Comparison of ENCODE assay signal across 7 mouse cellular contexts in genomic region chr1:59482331-59482695, GRCm38 (mm10). TPM values are rescaled to one million over a fixed set of nuclear protein-coding genes. Genes with fewer than 3 reads are reported as not detected.
DNase-seq lines count a peak whose midpoint lies in the region; ATAC-seq and TF ChIP-seq lines count a peak whose summit lies in the region.

Gene Fzd7 (plus strand): TSS chr1:59482424.

- peak within 1 kb of the TSS; percentile 77 for H3K9ac ChIP-seq in neural tube, embryonic 11.5 days (ENCODE audit: low read length)
- peak within 1 kb of the TSS; percentile 95 for H3K9ac ChIP-seq in limb, embryonic 11.5 days (ENCODE audit: low read length)
- H3K9ac ChIP-seq in neural tube, embryonic 12.5 days: peak within 1 kb of the TSS; percentile 87

- H3K4me3 ChIP-seq in neural tube, embryonic 11.5 days (ENCODE audit: low read depth, low read length): peak within 1 kb of the TSS; percentile 80
- H3K4me3 ChIP-seq in bone marrow, adult 2 months (replicated peaks; ENCODE audit: control insufficient read depth, low read depth, low read length): peak within 1 kb of the TSS; percentile 81
- H3K4me3 ChIP-seq in limb, embryonic 11.5 days (ENCODE audit: low read depth, low read length): peak within 1 kb of the TSS; percentile 72
- H3K4me3 ChIP-seq in neural tube, embryonic 12.5 days: peak within 1 kb of the TSS; percentile 65

- TF ChIP-seq CTCF in bone marrow, adult 2 months (IDR thresholded peaks at IDR 0.05; ENCODE audit: control insufficient read depth, insufficient read depth, low read length): no peak

- peak; percentile 15; the same call in 1 of the 2 replicates for ATAC-seq in neural tube, embryonic 11.5 days (ENCODE audit: insufficient read depth, low FRiP score, low TSS enrichment)
- ATAC-seq in limb, embryonic 11.5 days (ENCODE audit: insufficient number of reproducible peaks, low FRiP score, low TSS enrichment, low read depth): peak; percentile 16
- peak; percentile 30 for ATAC-seq in neural tube, embryonic 12.5 days (ENCODE audit: low FRiP score, low read depth)

- peak within 1 kb of the TSS; percentile 84 for H3K27ac ChIP-seq in neural tube, embryonic 11.5 days (ENCODE audit: low read depth, low read length)
- peak within 1 kb of the TSS; percentile 80 for H3K27ac ChIP-seq in bone marrow, adult 2 months (ENCODE audit: control insufficient read depth, insufficient read depth, low read depth, low read length, poor library complexity)
- H3K27ac ChIP-seq in limb, embryonic 11.5 days (replicated peaks; ENCODE audit: low read depth, low read length): peak within 1 kb of the TSS; percentile 98
- peak within 1 kb of the TSS; percentile 50 for H3K27ac ChIP-seq in neural tube, embryonic 12.5 days

- H3K4me2 ChIP-seq in neural tube, embryonic 11.5 days (ENCODE audit: low read depth): peak within 1 kb of the TSS; percentile 93
- H3K4me2 ChIP-seq in limb, embryonic 11.5 days (ENCODE audit: low read depth, severe bottlenecking): peak within 1 kb of the TSS; percentile 88
- H3K4me2 ChIP-seq in neural tube, embryonic 12.5 days (replicated peaks): peak within 1 kb of the TSS; percentile 98

- peaks cover 18% of the 10 kb centered on the region for H3K4me1 ChIP-seq in neural tube, embryonic 11.5 days (ENCODE audit: control insufficient read depth, insufficient read depth, low read length)
- peaks cover 3% of the 10 kb centered on the region; the same call in 1 of the 2 replicates for H3K4me1 ChIP-seq in bone marrow, adult 2 months (ENCODE audit: control insufficient read depth, insufficient read depth, low read length)
- peaks cover 20% of the 10 kb centered on the region for H3K4me1 ChIP-seq in limb, embryonic 11.5 days (ENCODE audit: control insufficient read depth, insufficient read depth, low read length)
- H3K4me1 ChIP-seq in neural tube, embryonic 12.5 days: peaks cover 41% of the 10 kb centered on the region

- DNase-seq in neural tube, embryonic 11.5 days (ENCODE audit: low spot score): no peak
- DNase-seq in neural tube, embryonic 10.5 days (ENCODE audit: extremely low spot score, low spot score): no peak
- DNase-seq in gastrocnemius, adult 18-20 months (ENCODE audit: low spot score): peak; percentile 72
- DNase-seq in limb, embryonic 11.5 days (ENCODE audit: low spot score): no peak
- no peak for DNase-seq in layer of hippocampus, adult 11-12 months (ENCODE audit: low spot score)

- H3K9me3 ChIP-seq in neural tube, embryonic 11.5 days (ENCODE audit: control insufficient read depth, low read length): no peaks in the 10 kb centered on the region
- H3K9me3 ChIP-seq in limb, embryonic 11.5 days (ENCODE audit: control insufficient read depth, low read length): no peaks in the 10 kb centered on the region
- H3K9me3 ChIP-seq in neural tube, embryonic 12.5 days: no peaks in the 10 kb centered on the region

- H3K36me3 ChIP-seq in neural tube, embryonic 11.5 days (ENCODE audit: control insufficient read depth, insufficient read depth, low read length): no peaks in the 10 kb centered on the region
- H3K36me3 ChIP-seq in limb, embryonic 11.5 days (ENCODE audit: control insufficient read depth, insufficient read depth, low read length): peaks cover 4% of the 10 kb centered on the region; the same call in 1 of the 2 replicates
- no peaks in the 10 kb centered on the region for H3K36me3 ChIP-seq in neural tube, embryonic 12.5 days

- TF ChIP-seq POLR2A in bone marrow, adult 2 months (IDR thresholded peaks at IDR 0.05; ENCODE audit: borderline replicate concordance, control insufficient read depth, low read depth, low read length): no peak

- H3K27me3 ChIP-seq in neural tube, embryonic 11.5 days (ENCODE audit: control insufficient read depth, insufficient read depth, low read length): no peaks in the 10 kb centered on the region
- H3K27me3 ChIP-seq in limb, embryonic 11.5 days (ENCODE audit: control insufficient read depth, insufficient read depth, low read length): no peaks in the 10 kb centered on the region
- no peaks in the 10 kb centered on the region for H3K27me3 ChIP-seq in neural tube, embryonic 12.5 days (replicated peaks)

- WGBS in neural tube, embryonic 11.5 days: 0% methylated on average over 35 of the region's 35 CpGs
- WGBS in bone marrow, adult 2 months: under 1% methylated on average over 35 of the region's 35 CpGs
- whole genome bisulfite sequencing in limb, embryonic 11.5 days: under 1% methylated on average over 35 of the region's 35 CpGs
- under 1% methylated on average over 35 of the region's 35 CpGs for WGBS in neural tube, embryonic 12.5 days

RNA-seq across cellular contexts. Expression of gene Fzd7, which starts in this region (rescaled TPM):
- 16.9 and 17.6 TPM in 2 replicates for polyA plus RNA-seq in neural tube, embryonic 11.5 days (2014; fragmentation: Nextera tagmentation; extraction: Ambion mirVana)
- 3.3 TPM in 1 of 2 replicates, not detected in the other for polyA plus RNA-seq in bone marrow, adult 2 months (2011; ENCODE audit: insufficient read depth, insufficient read length, low replicate concordance, missing spikeins)
- total RNA-seq in gastrocnemius, adult 18-20 months (2021): 10 to 100 TPM; 25.9 to 52.4 TPM
- 15.3 and 19.7 TPM in 2 replicates for polyA plus RNA-seq in limb, embryonic 11.5 days (2014; fragmentation: Nextera tagmentation; extraction: Ambion mirVana)
- 17.4 and 18.3 TPM in 2 replicates for polyA plus RNA-seq in neural tube, embryonic 12.5 days (2016; fragmentation: Nextera tagmentation; extraction: Ambion mirVana)
